Mouse (Mus musculus): ENCODE data around the gene Sult4a1. TPM values are rescaled to one million over a fixed set of nuclear protein-coding genes. Genes with fewer than 3 reads are reported as not detected.

The Sult4a1 gene
- polyA plus RNA-seq, 1 experiment from 2014 or later: 1.1 TPM

DNA sequence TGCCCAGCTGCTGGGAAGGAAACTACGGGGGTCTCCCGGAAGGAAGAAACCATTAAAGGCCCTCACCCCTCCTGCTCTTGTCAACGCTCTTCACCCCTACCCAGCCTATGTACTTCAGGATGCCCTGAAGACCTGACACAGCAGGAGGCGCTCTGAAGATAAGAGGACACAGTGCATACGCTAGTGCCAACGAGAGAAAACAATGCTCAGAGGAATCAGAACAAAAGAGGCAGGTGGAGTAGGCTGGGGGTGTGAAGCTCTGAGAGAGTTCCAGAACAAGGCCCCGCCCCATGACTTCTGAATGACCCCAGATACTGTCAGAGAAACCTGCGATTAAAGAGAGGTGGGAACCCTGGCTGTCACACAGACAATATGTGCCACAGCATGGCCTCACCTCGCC, 18.8 kb downstream of the Sult4a1 start:
- ATAC-seq (ENCODE audit: borderline replicate concordance, extremely low read depth, low FRiP score, low TSS enrichment): no peak
- H3K27ac ChIP-seq: no peak overlapping the region

DNA sequence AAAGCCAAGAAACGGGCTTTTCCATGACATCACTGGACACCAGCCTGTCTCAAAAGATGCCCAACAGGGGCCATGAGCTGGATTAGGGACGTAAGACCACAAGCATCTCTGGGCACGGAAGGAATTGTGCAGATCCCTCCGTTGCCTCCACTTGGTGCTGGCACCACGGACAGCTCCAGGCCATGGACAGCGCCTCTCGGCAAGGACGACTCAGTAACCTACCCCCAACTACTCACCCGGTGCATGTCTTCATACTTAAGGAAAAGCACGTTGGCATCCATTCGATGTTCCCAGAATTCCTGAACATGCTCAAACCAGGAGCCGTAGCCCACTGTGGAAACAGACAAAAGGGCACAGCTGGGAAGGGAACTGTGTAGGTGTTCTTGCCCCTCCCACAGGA, 19.2 kb downstream of the Sult4a1 start:
- H3K4me1 ChIP-seq: no peaks in the 10 kb centered on the region
- H3K27me3 ChIP-seq: no peaks in the 10 kb centered on the region
- no peak overlapping the region for H3K4me2 ChIP-seq
- ATAC-seq (ENCODE audit: borderline replicate concordance, extremely low read depth, low FRiP score, low TSS enrichment): no peak
- H3K4me3 ChIP-seq: no peak overlapping the region
- H3K9me3 ChIP-seq: no peaks in the 10 kb centered on the region
- 20% methylated on average over 12 of the region's 12 CpGs for WGBS
- H3K9ac ChIP-seq: no peak overlapping the region
- H3K27ac ChIP-seq: no peak overlapping the region
- H3K36me3 ChIP-seq: no peaks in the 10 kb centered on the region

More for the DNA sequence above, 18.8 kb downstream of the Sult4a1 start:
- 31% methylated on average over 9 of the region's 9 CpGs for WGBS
- no peaks in the 10 kb centered on the region for H3K9me3 ChIP-seq
- no peaks in the 10 kb centered on the region for H3K27me3 ChIP-seq
- no peaks in the 10 kb centered on the region for H3K36me3 ChIP-seq
- no peak overlapping the region for H3K4me2 ChIP-seq
- no peaks in the 10 kb centered on the region for H3K4me1 ChIP-seq
- H3K4me3 ChIP-seq: no peak overlapping the region
- H3K9ac ChIP-seq: no peak overlapping the region

DNA sequence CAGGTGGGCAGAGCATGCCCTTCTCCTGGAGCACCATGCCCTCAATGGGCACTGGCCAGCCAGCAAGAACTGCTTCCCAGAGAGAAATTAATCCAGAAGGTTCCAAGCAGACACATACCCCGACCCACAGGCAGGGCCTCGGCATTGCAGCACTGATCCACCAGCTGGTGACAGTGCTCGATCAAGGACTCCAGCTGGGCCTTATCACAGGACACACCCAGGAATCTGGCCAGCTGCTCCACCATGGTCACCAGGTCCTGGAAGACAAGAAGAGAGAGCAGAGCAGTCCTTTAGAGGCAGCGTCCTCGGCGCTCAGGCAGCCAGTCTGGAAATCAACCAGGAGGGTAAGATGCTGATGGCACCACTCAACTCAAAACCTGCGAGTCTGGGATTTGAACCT, 25.5 kb downstream of the Sult4a1 start:
- 0 out of 2 replicates have a peak, but pooled peaks have one; percentile 55 for ATAC-seq (ENCODE audit: borderline replicate concordance, extremely low read depth, low FRiP score, low TSS enrichment)
- Histone ChIP-seq H3K27me3 (peaks cover 10% of the 10 kb centered on the region; the same call in 1 of the 2 replicates), H3K27ac (no peak overlapping the region), H3K4me2 (no peak overlapping the region), H3K9ac (no peak overlapping the region), H3K9me3 (no peaks in the 10 kb centered on the region), H3K36me3 (no peaks in the 10 kb centered on the region), H3K4me1 (peaks cover 5% of the 10 kb centered on the region; the same call in 1 of the 2 replicates), H3K4me3 (no peak overlapping the region)
- 35% methylated on average over 7 of the region's 7 CpGs for whole genome bisulfite sequencing

DNA sequence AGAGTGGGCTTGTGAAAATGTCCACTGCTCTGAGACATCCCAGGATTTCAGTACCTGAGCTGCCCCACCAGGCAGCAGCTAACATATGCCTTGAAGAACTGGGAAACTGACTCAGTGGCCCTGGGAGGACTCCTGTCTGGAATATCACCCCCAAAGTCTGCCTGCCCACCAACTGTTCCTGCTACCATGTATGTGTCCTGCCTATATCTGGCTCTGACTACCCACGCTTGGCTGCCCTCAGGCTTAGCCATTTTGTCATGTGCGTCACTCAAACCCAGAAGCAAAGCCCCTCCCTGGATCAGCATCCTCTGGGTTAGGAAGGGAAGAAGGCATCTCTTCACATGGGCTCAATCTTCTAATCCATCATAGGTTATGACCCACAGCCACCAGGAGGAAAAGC, 26.0 kb downstream of the Sult4a1 start:
- Histone ChIP-seq H3K27me3 (peaks cover 15% of the 10 kb centered on the region), H3K4me3 (no peak overlapping the region), H3K9me3 (no peaks in the 10 kb centered on the region), H3K9ac (no peak overlapping the region), H3K36me3 (no peaks in the 10 kb centered on the region), H3K4me2 (no peak overlapping the region), H3K4me1 (peaks cover 10% of the 10 kb centered on the region; the same call in 1 of the 2 replicates), H3K27ac (no peak overlapping the region)
- no peak for ATAC-seq (ENCODE audit: borderline replicate concordance, extremely low read depth, low FRiP score, low TSS enrichment)
- whole genome bisulfite sequencing: 77% methylated on average over 2 of the region's 2 CpGs

DNA sequence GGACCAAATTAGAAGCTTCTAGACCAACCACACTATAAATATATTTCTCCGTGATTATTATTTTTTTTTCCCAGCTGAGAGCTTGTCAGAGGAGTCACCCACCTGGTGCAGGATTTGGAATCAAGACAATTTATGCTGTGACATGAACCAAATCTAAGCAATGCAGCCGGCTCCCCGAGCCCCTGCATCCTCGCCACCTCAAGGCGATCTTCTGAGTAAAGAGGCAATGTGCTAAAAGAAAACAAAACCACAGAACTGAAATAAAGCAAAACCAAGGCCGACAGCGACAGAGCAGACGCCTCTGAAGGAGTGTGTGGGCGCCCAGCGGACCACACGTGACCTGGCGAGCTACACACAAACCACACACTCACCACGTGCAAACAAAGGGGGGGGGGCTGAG, 26.9 kb downstream of the Sult4a1 start:
- no peak overlapping the region for H3K4me3 ChIP-seq
- 69% methylated on average over 13 of the region's 13 CpGs for WGBS
- no peak overlapping the region for H3K27ac ChIP-seq
- H3K4me1 ChIP-seq: peaks cover 13% of the 10 kb centered on the region; the same call in 1 of the 2 replicates
- peaks cover 19% of the 10 kb centered on the region for H3K27me3 ChIP-seq
- ATAC-seq (ENCODE audit: borderline replicate concordance, extremely low read depth, low FRiP score, low TSS enrichment): no peak
- H3K9ac ChIP-seq: no peak overlapping the region
- H3K36me3 ChIP-seq: no peaks in the 10 kb centered on the region
- no peak overlapping the region for H3K4me2 ChIP-seq
- no peaks in the 10 kb centered on the region for H3K9me3 ChIP-seq

DNA sequence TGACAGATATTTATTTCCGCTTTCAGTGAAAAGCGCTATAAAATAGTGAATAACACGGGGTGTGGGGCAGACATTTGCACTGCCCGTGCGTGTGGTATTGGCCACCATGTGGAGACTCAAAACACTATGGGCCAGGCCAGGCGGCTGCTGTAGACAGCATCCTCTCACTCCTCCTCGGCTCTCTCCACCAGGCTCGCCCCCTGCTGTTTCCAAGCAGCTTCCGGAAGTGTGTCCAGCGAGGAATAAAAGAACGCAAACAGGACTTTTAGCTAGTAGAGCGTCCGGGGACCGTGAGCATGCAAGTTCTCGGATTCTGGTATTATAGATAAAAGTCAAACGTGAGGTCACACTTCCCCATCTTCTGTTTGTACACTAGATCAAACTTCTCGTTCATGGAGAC, 28.4 kb downstream of the Sult4a1 start:
- WGBS: 54% methylated on average over 17 of the region's 17 CpGs
- Histone ChIP-seq H3K27me3 (peaks cover 28% of the 10 kb centered on the region), H3K36me3 (no peaks in the 10 kb centered on the region), H3K9ac (no peak overlapping the region), H3K4me3 (no peak overlapping the region), H3K27ac (no peak overlapping the region), H3K4me2 (no peak overlapping the region), H3K9me3 (no peaks in the 10 kb centered on the region), H3K4me1 (peaks cover 13% of the 10 kb centered on the region; the same call in 1 of the 2 replicates)
- no peak for ATAC-seq (ENCODE audit: borderline replicate concordance, extremely low read depth, low FRiP score, low TSS enrichment)

DNA sequence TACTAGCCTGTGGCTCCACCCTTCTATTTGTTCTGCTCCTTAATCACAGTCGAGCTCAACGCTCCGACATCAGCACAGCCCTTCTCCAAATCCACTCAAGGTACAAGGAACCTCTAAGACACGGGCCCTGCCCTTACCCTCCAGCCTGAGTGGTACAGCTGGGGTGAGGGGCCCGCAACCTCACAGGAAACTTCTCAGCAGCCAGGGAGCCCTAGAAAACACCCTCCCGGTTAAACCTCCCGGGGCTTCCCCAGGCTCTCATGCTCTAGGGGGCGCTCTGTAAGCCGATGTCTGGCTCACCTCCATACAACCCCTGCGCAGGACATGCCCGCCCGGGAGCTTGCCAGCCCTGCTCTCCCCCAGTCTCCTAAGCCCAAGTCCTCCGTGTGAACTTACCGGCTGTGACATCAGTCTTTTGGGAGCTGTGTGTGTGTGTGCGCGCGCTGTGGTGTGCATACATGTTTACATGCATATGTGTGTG, 30.8 kb downstream of the Sult4a1 start:
- Histone ChIP-seq H3K9me3 (no peaks in the 10 kb centered on the region), H3K4me3 (no peak overlapping the region), H3K27ac (no peak overlapping the region), H3K4me1 (peaks cover 9% of the 10 kb centered on the region; the same call in 1 of the 2 replicates), H3K9ac (no peak overlapping the region), H3K27me3 (peaks cover 44% of the 10 kb centered on the region), H3K4me2 (peak overlapping the region; percentile 14), H3K36me3 (no peaks in the 10 kb centered on the region)
- 15% methylated on average over 17 of the region's 17 CpGs for WGBS
- 0 out of 2 replicates have a peak, but pooled peaks have one; percentile 11 for ATAC-seq (ENCODE audit: borderline replicate concordance, extremely low read depth, low FRiP score, low TSS enrichment)

DNA sequence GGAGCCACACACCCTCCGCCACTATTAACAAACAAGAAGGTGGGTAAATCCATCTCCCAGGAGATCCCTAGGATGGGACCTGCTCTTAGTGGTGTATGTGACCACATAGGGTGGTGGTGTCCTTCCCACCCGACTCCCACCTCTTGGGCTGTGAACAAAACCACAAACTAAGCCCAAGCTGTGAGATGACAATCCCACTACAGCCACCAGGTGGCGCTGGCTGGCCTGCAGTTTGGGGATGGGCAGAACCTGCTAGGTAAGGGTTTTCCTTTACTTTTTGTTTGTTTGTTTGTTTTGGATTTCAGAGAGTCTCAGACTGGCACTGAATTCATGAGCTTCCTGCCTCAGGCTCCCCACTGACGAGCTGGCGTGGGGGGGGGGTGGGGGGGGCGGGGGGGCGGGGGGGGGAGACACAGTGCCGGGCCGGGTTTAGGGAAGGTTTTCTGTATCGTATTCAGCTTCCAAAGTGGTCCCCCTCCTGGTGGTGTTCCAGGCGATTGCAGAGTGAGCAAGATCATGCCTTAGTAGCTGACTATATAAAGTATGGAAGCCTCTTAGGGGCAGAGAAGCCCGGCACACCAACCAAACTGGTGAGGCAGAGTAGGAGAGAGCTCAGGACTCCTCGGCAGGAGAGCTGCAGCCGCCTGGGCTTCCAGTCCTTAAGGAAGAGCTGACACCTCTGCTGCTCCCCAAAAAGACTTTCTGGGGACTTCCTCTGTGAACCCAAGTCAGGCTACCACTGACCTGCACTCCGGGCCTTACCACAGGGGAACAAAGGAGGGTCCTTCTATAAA, 31.4 kb downstream of the Sult4a1 start:
- Histone ChIP-seq H3K4me2 (peak overlapping the region; percentile 14), H3K27ac (no peak overlapping the region), H3K4me1 (peaks cover 8% of the 10 kb centered on the region; the same call in 1 of the 2 replicates), H3K9me3 (no peaks in the 10 kb centered on the region), H3K4me3 (no peak overlapping the region), H3K9ac (no peak overlapping the region), H3K27me3 (peaks cover 50% of the 10 kb centered on the region), H3K36me3 (no peaks in the 10 kb centered on the region)
- 9% methylated on average over 11 of the region's 15 CpGs for WGBS
- ATAC-seq (ENCODE audit: borderline replicate concordance, extremely low read depth, low FRiP score, low TSS enrichment): no peak

DNA sequence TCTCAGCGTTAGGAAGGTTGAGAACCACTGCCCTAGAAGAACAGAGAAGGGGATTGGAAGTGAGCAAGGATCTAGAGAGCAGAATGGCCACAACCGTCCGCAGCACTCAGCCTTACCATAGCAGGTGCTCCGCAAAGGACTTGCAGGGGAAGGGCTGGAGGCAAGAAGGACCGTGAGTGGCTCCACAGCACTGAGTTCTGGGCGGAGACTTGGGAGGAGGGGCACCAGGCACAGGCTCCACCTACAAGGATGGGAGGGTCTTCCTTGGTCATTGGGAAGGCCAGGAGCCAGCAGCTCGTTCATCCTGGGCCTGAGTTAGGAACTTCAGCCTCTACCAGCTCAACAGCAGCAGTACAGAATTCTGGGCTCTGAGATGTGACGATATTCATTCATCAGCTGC, 32.5 kb downstream of the Sult4a1 start:
- Histone ChIP-seq H3K27me3 (peaks cover 60% of the 10 kb centered on the region), H3K9me3 (no peaks in the 10 kb centered on the region), H3K36me3 (no peaks in the 10 kb centered on the region), H3K9ac (no peak overlapping the region), H3K27ac (no peak overlapping the region), H3K4me2 (no peak overlapping the region), H3K4me1 (peaks cover 8% of the 10 kb centered on the region; the same call in 1 of the 2 replicates), H3K4me3 (no peak overlapping the region)
- ATAC-seq (ENCODE audit: borderline replicate concordance, extremely low read depth, low FRiP score, low TSS enrichment): no peak
- WGBS: 16% methylated on average over 8 of the region's 8 CpGs

DNA sequence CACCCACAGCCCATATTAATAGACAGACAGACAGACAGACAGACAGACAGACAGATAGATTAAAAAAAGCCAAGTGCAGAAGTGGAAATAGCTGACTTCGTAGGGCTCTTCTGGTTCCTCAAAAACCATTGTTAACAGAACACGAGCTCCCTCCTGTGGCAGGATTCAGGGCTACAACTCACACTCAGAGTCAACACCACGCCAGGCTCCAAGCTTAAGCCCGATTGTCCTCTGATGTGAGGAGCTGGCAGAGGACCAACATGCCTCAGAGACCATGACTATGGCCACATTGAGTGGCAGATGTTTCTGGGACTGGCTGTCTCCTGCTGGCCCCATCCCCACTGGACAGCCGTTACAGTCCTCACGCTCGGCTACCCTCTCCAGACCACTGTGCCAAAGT, 33.3 kb downstream of the Sult4a1 start:
- no peak overlapping the region for H3K4me2 ChIP-seq
- no peaks in the 10 kb centered on the region for H3K9me3 ChIP-seq
- no peak overlapping the region for H3K9ac ChIP-seq
- peaks cover 69% of the 10 kb centered on the region for H3K27me3 ChIP-seq
- no peak for ATAC-seq (ENCODE audit: borderline replicate concordance, extremely low read depth, low FRiP score, low TSS enrichment)
- WGBS: 29% methylated on average over 7 of the region's 7 CpGs
- no peaks in the 10 kb centered on the region for H3K36me3 ChIP-seq
- no peak overlapping the region for H3K4me3 ChIP-seq
- no peak overlapping the region for H3K27ac ChIP-seq
- peaks cover 8% of the 10 kb centered on the region; the same call in 1 of the 2 replicates for H3K4me1 ChIP-seq

DNA sequence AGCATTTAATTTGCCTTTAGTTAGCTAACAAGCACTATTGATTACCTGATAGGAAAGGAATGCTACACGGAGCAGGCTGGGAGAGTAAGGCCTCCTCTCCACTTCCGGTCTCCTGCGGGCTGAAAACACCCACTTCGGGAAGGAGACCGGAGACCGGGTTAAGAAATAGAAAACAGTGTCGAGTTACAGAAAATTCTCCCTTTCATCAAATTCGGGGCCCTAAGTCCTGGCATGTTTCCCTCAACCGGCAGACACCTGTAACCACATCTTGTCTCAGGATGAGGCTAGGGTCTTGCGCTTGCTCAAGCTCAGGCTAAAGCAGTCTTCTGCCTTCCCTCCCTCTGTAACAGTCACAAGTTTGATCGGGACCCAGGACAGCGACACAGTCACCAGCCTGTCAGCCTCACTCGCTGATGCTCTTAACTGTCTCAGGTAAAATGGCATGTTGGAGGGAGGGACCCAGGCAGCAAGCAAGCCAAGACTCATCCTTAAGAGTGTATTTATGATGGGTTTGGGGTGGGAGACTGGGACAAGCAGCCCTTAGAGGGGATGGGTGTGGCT, 35.4 kb downstream of the Sult4a1 start:
- no peak for ATAC-seq (ENCODE audit: borderline replicate concordance, extremely low read depth, low FRiP score, low TSS enrichment)
- Histone ChIP-seq H3K4me3 (no peak overlapping the region), H3K4me1 (peaks cover 8% of the 10 kb centered on the region; the same call in 1 of the 2 replicates), H3K27me3 (peaks cover 75% of the 10 kb centered on the region), H3K9me3 (peaks cover 3% of the 10 kb centered on the region; the same call in 1 of the 2 replicates), H3K27ac (no peak overlapping the region), H3K4me2 (no peak overlapping the region), H3K36me3 (no peaks in the 10 kb centered on the region), H3K9ac (no peak overlapping the region)
- WGBS: 1% methylated on average over 13 of the region's 13 CpGs

DNA sequence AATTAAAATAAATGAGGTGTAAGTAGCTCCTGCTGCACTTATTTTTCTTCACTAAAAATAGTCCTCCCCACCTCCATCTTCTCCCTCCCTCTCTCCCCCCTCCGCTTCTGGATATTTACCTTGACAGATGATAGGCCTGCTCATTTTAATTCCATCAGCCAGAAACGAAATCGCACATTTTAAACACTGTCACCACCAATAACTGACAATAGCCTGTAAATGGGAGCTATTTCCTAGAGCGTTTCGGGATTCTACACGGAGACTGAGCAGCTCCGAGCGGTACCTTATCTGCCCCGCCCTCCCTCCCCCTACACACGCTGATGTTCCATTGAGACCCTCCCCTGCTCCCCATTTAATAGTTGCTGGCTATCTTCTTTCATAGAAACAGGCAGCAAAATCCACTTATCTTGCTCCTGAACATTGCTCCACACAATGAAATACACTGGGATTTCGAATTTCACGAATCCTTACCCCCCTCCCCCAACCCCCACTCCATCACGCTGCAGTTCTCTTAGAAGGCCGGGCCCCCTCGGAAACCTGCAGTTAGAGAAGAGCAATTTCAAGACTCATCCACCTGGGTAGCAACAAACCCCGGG, 36.0 kb downstream of the Sult4a1 start:
- no peak for ATAC-seq (ENCODE audit: borderline replicate concordance, extremely low read depth, low FRiP score, low TSS enrichment)
- H3K27me3 ChIP-seq: peaks cover 74% of the 10 kb centered on the region
- H3K4me3 ChIP-seq: no peak overlapping the region
- H3K9ac ChIP-seq: no peak overlapping the region
- WGBS: 9% methylated on average over 16 of the region's 16 CpGs
- peaks cover 3% of the 10 kb centered on the region; the same call in 1 of the 2 replicates for H3K9me3 ChIP-seq
- H3K27ac ChIP-seq: no peak overlapping the region
- peaks cover 3% of the 10 kb centered on the region; the same call in 1 of the 2 replicates for H3K4me1 ChIP-seq
- H3K4me2 ChIP-seq: no peak overlapping the region
- no peaks in the 10 kb centered on the region for H3K36me3 ChIP-seq

All from lung, embryonic 15.5 days (tissue).